Comparison of ENCODE assay signal across 23 mouse cellular contexts in genomic region chr9:47579464-47579863, GRCm38 (mm10). TPM values are rescaled to one million over a fixed set of nuclear protein-coding genes. Genes with fewer than 3 reads are reported as not detected.
DNase-seq lines count a peak whose midpoint lies in the region; ATAC-seq and TF ChIP-seq lines count a peak whose summit lies in the region.
"Had no signal": no experiment of that assay in that cellular context is flagged by ENCODE, and none has a peak within 500 bp of the region (broad histone marks: within the 10 kb centered on the region; RNA-seq: fewer than 3 reads in every experiment).

No protein-coding gene starts in this region.

- H3K9ac ChIP-seq in ES-Bruce4 (ENCODE audit: low read depth, poor library complexity, severe bottlenecking), result no peak overlapping the region
- H3K9ac ChIP-seq: embryonic facial prominence, embryonic 12.5 days; embryonic facial prominence, embryonic 15.5 days; forebrain, postnatal 0 days; hindbrain, embryonic 13.5 days had no signal

- TF ChIP-seq EP300 in ES-Bruce4 (IDR thresholded peaks at IDR 0.05; ENCODE audit: insufficient read depth, low read depth, low read length), result peak; percentile 73

- H3K27me3 ChIP-seq in ES-Bruce4 (ENCODE audit: control insufficient read depth, insufficient read depth, low read length, poor library complexity, severe bottlenecking), result no peaks in the 10 kb centered on the region
- H3K27me3 ChIP-seq: hindbrain, embryonic 13.5 days had no signal

- TF ChIP-seq CTCF in layer of hippocampus, adult 2 months (conservative IDR thresholded peaks at IDR 0.05), result no peak
- no peak for TF ChIP-seq CTCF in ES-Bruce4 (IDR thresholded peaks at IDR 0.05; ENCODE audit: low read depth, low read length)

- ATAC-seq in CD4-positive, CD25-positive, alpha-beta regulatory T cell, adult 4 months, result no peak
- ATAC-seq: forebrain, embryonic 14.5 days; forebrain, postnatal 0 days; hindbrain, embryonic 16.5 days; inflammation-experienced regulatory T-cells, adult 6 months; intestine, embryonic 16.5 days had no signal

- TF ChIP-seq POLR2A in ES-Bruce4 (IDR thresholded peaks at IDR 0.05; ENCODE audit: insufficient read depth, low read length), result no peak

- peak overlapping the region; percentile 55 for H3K27ac ChIP-seq in layer of hippocampus, adult 2 months
- H3K27ac ChIP-seq in ES-Bruce4 (ENCODE audit: insufficient read depth, low read length), result peak overlapping the region; percentile 85
- H3K27ac ChIP-seq: embryonic facial prominence, embryonic 12.5 days; embryonic facial prominence, embryonic 15.5 days; gastrocnemius, adult 2 months; hindbrain, embryonic 13.5 days had no signal

- H3K36me3 ChIP-seq in ES-Bruce4 (ENCODE audit: control insufficient read depth, insufficient read depth, low read length, poor library complexity, severe bottlenecking), result no peaks in the 10 kb centered on the region
- H3K36me3 ChIP-seq: embryonic facial prominence, embryonic 12.5 days; embryonic facial prominence, embryonic 15.5 days; hindbrain, embryonic 13.5 days had no signal

- H3K9me3 ChIP-seq in ES-Bruce4 (replicated peaks; ENCODE audit: control insufficient read depth, insufficient read depth, low read length, poor library complexity, severe bottlenecking), result no peaks in the 10 kb centered on the region
- H3K9me3 ChIP-seq: embryonic facial prominence, embryonic 12.5 days; embryonic facial prominence, embryonic 15.5 days; hindbrain, embryonic 13.5 days had no signal

- DNase-seq in layer of hippocampus, adult 2 months (ENCODE audit: low spot score in 2 of 2), result no peak
- DNase-seq in layer of hippocampus, postnatal 36 days, result no peak
- DNase-seq in R1 (ENCODE audit: low read depth, low spot score), result peak; percentile 86
- no peak for DNase-seq in spleen, postnatal 10 days (ENCODE audit: low spot score in 2 of 2)
- DNase-seq: adrenal gland, adult 2 months; adrenal gland, postnatal 14 days; B cell, adult 2 months; cerebellum, adult 11 months; cerebellum, adult 2 months; cerebellum, adult 9-11 months; cerebellum, postnatal 25 days; forebrain, postnatal 0 days; gastrocnemius, adult 2 months; gastrocnemius, postnatal 14 days had no signal

- H3K4me3 ChIP-seq in layer of hippocampus, adult 2 months, result no peak overlapping the region
- no peak overlapping the region for H3K4me3 ChIP-seq in ES-Bruce4 (ENCODE audit: low read depth, low read length)
- H3K4me3 ChIP-seq: embryonic facial prominence, embryonic 12.5 days; embryonic facial prominence, embryonic 15.5 days; gastrocnemius, adult 2 months; hindbrain, embryonic 13.5 days had no signal

- peaks cover 3% of the 10 kb centered on the region for H3K4me1 ChIP-seq in ES-Bruce4 (ENCODE audit: control insufficient read depth, insufficient read depth, low read length)

RNA-seq across cellular contexts. Expression of gene Cadm1, which starts 49.5 kb away (rescaled TPM):
- 100 to 1,000 TPM; 237 to 250 TPM for total RNA-seq in layer of hippocampus, adult 2 months (2021)
- 100 to 1,000 TPM; 232 to 234 TPM for total RNA-seq in layer of hippocampus, postnatal 36 days (2021)
- 62.7 and 70.3 TPM in 2 replicates for polyA plus RNA-seq in ES-Bruce4 (2011; ENCODE audit: insufficient read depth, insufficient read length, low read depth, missing spikeins)
- under 1 TPM; 0.34 to 0.50 TPM for polyA plus RNA-seq in CD4-positive, CD25-positive, alpha-beta regulatory T cell, adult 4 months (2017; shearing (Covaris generic))
